Mouse (Mus musculus) intestine, postnatal 0 days (tissue): ENCODE results near the gene Susd2. TPM values are rescaled to one million over a fixed set of nuclear protein-coding genes. Genes with fewer than 3 reads are reported as not detected.

Source experiments
- ATAC-seq: fragments of 200-750 bp; cut with Nextera tagmentation; 2 replicates; pipeline ENCODE4 v1.8.0; 2017; ENCODE audit warnings: mild to moderate bottlenecking, moderate TSS enrichment, moderate library complexity
- H3K27ac ChIP-seq: fragments of 300-500 bp; sonication (generic); 2 replicates; pipeline ENCODE4 v1.5.1; 2014; ENCODE audit warnings: mild to moderate bottlenecking, low read depth, low read length, moderate library complexity
- H3K27me3 ChIP-seq: fragments of 300-500 bp; sonication (generic); replicated peaks from 2 replicates; pipeline ENCODE4 v1.6.1; 2014; ENCODE audit warnings: low read length, mixed read lengths; ENCODE audit not compliant: control insufficient read depth, insufficient read depth
- H3K36me3 ChIP-seq: fragments of 300-500 bp; sonication (generic); 2 replicates; pipeline ENCODE4 v1.6.1; 2014; ENCODE audit warnings: mild to moderate bottlenecking, moderate library complexity; ENCODE audit not compliant: control insufficient read depth, insufficient read depth
- H3K4me1 ChIP-seq: fragments of 300-500 bp; sonication (generic); replicated peaks from 2 replicates; pipeline ENCODE4 v1.6.1; 2014; ENCODE audit warnings: antibody characterized with exemption, low read length, mixed read lengths; ENCODE audit not compliant: control insufficient read depth, insufficient read depth
- H3K4me2 ChIP-seq: fragments of 300-500 bp; sonication (generic); replicated peaks from 2 replicates; pipeline ENCODE4 v1.6.1; 2014; ENCODE audit warnings: low read depth, mild to moderate bottlenecking, moderate library complexity
- H3K4me3 ChIP-seq: fragments of 300-500 bp; sonication (generic); 2 replicates; pipeline ENCODE4 v1.5.1; 2014; ENCODE audit warnings: low read depth, low read length
- H3K9ac ChIP-seq: fragments of 300-500 bp; sonication (generic); 2 replicates; pipeline ENCODE4 v1.6.1; 2014; ENCODE audit warnings: mild to moderate bottlenecking, low read depth, low read length
- H3K9me3 ChIP-seq: fragments of 300-500 bp; sonication (generic); 2 replicates; pipeline ENCODE4 v1.6.1; 2016; ENCODE audit warnings: mixed run types; ENCODE audit not compliant: control insufficient read depth
- CTCF ChIP-seq: sonication (generic); IDR thresholded peaks from 2 replicates; pipeline ENCODE4 v1.5.1; 2016; ENCODE audit warnings: low read depth, mild to moderate bottlenecking, control low read depth, antibody characterized with exemption, moderate library complexity
- WGBS: fragments of 180-500 bp; shearing (Covaris S2); extraction: QIAGEN DNeasy Blood & Tissue Kit; methylation state at CpG from one replicate; pipeline ENCODE4 v1.1.7; 2014; 5-methylcytosine and 5-hydroxymethylcytosine counted together
- polyA plus RNA-seq: library from polyadenylated mRNA; unstranded; fragments of >200 nt; fragmentation: Nextera tagmentation; extraction: Ambion mirVana; gene quantifications from 2 replicates; pipeline ENCODE4 v1.2.1, GENCODE M21; 2015

The Susd2 gene
- polyA plus RNA-seq, 1 experiment from 2014 or later = 37.2 TPM

DNA sequence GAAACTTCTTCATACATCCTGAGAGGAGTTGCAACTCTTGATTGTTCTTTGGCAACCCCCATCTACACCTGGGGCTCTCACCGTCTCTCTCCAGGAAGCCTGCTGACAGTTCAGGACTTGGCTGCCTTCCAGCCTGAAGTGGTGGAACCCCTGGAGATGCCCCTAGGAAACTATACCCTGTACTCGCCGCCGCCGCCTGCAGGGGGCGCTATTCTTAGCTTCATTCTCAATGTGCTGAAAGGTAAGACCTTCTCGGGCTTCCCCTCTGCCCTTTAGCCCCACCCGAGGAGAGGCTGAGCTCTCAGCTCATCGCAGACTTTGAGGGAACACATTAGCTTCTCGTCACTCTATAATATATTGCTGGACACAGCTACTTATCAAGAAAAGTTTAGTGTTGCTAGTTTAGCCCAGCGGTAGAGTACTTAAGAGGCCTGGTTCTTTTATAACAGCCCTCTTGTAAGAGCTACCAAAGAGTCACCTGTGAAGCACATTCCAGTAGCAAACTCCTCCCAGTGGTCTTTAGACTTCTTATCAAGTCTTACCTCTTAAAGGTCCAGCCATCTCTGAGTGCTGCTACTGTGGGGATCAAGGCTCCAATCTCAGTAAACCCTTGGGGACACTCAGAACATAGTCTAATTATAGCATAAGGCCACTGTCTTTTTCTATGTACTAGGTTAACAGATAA lies 38.5 kb downstream of the Susd2 start:
- peak; percentile 58 for TF ChIP-seq CTCF
- no peaks in the 10 kb centered on the region for H3K4me1 ChIP-seq
- H3K27me3 ChIP-seq = no peaks in the 10 kb centered on the region
- no peak overlapping the region for H3K4me3 ChIP-seq
- WGBS = 33% methylated on average over 11 of the region's 11 CpGs
- peak; percentile 48 for ATAC-seq
- H3K4me2 ChIP-seq = no peak overlapping the region
- no peak overlapping the region for H3K27ac ChIP-seq
- no peaks in the 10 kb centered on the region for H3K36me3 ChIP-seq
- no peak overlapping the region for H3K9ac ChIP-seq
- no peaks in the 10 kb centered on the region for H3K9me3 ChIP-seq

DNA sequence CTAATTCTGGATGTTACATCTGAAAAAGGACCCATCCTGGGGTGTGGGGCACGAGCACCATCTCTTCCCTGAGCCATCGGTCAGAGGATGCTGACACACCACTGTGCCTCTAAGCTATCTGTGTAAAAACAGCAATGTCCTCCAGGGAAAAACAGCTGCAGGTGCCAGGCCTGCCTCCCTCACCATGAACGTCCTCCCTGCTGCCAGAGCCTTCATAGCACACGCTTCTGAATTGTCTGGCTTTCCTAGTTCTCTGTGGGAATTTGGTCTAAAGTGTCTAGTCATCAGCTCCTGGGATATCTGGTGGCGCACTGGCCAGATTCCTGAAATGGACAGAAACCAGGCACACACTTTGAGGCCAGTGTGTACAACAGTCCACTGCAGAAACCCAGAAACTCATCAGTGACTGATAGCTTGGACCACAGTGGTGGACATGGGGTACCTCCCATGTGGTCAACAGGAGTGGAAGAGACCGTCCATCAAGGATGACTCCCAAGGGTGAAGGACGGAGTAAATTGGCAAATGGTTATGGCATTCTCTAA lies 43.5 kb downstream of the Susd2 start:
- TF ChIP-seq CTCF = no peak
- Histone ChIP-seq H3K27ac (no peak overlapping the region), H3K9ac (no peak overlapping the region), H3K36me3 (no peaks in the 10 kb centered on the region), H3K4me1 (no peaks in the 10 kb centered on the region), H3K4me3 (no peak overlapping the region), H3K9me3 (0 out of 2 replicates have a peak, but pooled peaks cover 7% of the 10 kb centered on the region), H3K27me3 (no peaks in the 10 kb centered on the region), H3K4me2 (no peak overlapping the region)
- WGBS = 79% methylated on average over 7 of the region's 7 CpGs
- ATAC-seq = no peak

DNA sequence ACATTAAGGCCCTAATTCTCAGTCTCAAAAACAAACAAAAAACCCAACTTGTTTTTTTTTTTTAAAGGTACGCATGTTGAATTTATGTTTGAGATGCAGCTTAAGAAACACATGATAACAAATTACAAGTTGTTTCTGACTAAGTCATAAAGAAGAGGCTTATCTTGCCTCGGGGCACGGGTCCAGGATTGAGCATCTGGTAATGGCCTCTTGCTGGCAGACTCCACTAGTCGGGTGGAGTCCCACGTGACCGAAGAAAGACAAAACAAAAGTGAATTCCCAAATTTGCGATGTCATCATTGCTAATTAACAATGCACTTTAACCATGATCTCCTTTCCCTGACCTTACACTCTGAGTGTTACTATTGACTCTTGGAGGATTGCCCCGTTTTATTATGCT lies 47.8 kb downstream of the Susd2 start:
- 0 out of 2 replicates have a peak, but pooled peaks have one; percentile 40 for ATAC-seq
- WGBS = 45% methylated on average over 8 of the region's 8 CpGs
- H3K4me2 ChIP-seq = no peak overlapping the region

DNA sequence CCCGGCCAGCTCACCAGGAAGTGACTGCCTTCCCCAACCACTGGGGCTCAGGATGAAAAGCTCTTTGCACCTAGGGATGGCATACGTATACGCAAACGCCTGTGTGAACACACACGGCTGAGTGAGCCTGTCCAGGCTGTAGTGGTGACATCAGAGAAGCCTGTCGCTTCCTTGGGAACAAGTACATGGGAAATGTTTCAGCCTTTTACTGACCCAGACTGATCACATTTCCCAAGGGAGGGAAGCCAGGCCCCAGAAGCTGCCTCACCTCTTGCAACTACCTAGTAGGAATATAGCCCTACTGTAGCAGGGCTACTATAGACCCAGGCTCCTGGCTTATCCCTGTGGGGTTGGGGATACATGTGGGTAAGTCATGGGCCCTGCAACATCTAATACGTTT lies 51.2 kb downstream of the Susd2 start:
- ATAC-seq = no peak
- 0 out of 2 replicates have a peak, but pooled peaks cover 7% of the 10 kb centered on the region for H3K9me3 ChIP-seq
- no peaks in the 10 kb centered on the region for H3K27me3 ChIP-seq
- H3K36me3 ChIP-seq = no peaks in the 10 kb centered on the region
- no peak overlapping the region for H3K4me2 ChIP-seq
- H3K4me1 ChIP-seq = no peaks in the 10 kb centered on the region; the same call in 1 of the 2 replicates
- H3K4me3 ChIP-seq = no peak overlapping the region
- no peak overlapping the region for H3K9ac ChIP-seq
- no peak overlapping the region for H3K27ac ChIP-seq
- TF ChIP-seq CTCF = no peak
- WGBS = 67% methylated on average over 7 of the region's 7 CpGs

More for the DNA sequence above, 47.8 kb downstream of the Susd2 start:
- no peak overlapping the region for H3K27ac ChIP-seq
- H3K9ac ChIP-seq = no peak overlapping the region
- 0 out of 2 replicates have a peak, but pooled peaks cover 7% of the 10 kb centered on the region for H3K9me3 ChIP-seq
- no peak for TF ChIP-seq CTCF
- no peaks in the 10 kb centered on the region for H3K4me1 ChIP-seq
- no peaks in the 10 kb centered on the region for H3K27me3 ChIP-seq
- H3K4me3 ChIP-seq = no peak overlapping the region
- no peaks in the 10 kb centered on the region for H3K36me3 ChIP-seq

DNA sequence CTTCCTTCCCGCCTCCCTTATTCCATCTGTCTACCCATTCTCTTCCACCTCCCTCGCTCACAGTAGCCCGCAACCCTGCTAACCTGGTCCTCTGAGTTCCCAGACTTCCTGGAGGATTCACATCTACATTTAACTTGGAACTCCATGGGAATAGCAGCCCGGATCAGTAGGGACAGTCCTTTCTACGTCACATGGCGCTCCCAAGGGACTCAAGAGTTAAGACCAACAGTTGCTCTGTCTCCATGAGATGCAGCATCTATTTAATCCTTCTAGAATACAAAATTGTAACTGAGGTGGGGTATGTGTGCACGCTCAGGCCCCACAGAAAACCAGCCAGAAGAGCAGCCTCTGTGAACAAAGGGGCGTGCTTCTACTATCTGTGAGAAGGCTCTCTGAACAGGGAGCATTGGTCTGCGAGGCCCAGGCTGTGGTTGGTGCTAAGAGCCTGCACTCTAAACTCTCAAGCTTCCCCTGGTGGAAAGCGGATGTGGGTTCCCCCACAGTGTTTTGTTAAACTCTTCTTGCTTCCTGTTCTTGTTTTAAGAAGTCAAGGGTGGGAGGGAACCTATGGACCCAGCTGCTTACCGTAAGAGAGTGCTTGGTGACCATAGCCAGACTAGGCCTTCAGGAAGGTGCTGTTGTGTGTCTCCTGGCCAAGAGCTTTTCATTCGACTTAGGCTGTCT lies 52.5 kb downstream of the Susd2 start:
- no peaks in the 10 kb centered on the region for H3K9me3 ChIP-seq
- no peaks in the 10 kb centered on the region for H3K27me3 ChIP-seq
- 69% methylated on average over 12 of the region's 12 CpGs for WGBS
- H3K4me1 ChIP-seq = no peaks in the 10 kb centered on the region; the same call in 1 of the 2 replicates
- no peaks in the 10 kb centered on the region; the same call in 1 of the 2 replicates for H3K36me3 ChIP-seq
- H3K4me3 ChIP-seq = no peak overlapping the region
- TF ChIP-seq CTCF = peak; percentile 32; the same call in 1 of the 2 replicates
- no peak overlapping the region for H3K9ac ChIP-seq
- H3K4me2 ChIP-seq = peak overlapping the region; percentile 57; the same call in 1 of the 2 replicates
- no peak for ATAC-seq
- no peak overlapping the region for H3K27ac ChIP-seq

DNA sequence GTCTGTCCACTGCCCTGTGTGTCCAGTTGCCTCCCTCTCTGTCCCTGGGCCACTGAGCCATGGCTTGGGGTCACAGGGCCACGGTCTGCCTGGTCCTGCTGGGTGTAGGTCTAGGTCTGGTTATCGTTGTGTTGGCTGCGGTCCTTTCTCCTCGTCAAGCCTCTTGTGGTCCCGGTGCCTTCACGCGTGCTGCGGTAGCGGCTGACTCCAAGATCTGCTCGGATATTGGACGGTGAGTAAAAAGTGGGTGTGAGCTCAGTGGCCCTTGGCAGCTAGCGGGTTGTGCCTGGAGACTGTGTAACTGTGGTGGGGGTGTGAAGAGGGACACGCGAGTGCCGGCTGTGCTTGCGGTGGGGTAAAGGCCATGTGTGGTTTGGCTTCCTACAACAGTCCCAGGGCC lies 54.2 kb downstream of the Susd2 start:
- Histone ChIP-seq H3K9me3 (no peaks in the 10 kb centered on the region), H3K4me2 (peak overlapping the region; percentile 57), H3K4me3 (peak overlapping the region; percentile 31), H3K36me3 (no peaks in the 10 kb centered on the region; the same call in 1 of the 2 replicates), H3K27ac (peak overlapping the region; percentile 68; the same call in 1 of the 2 replicates), H3K4me1 (no peaks in the 10 kb centered on the region; the same call in 1 of the 2 replicates), H3K27me3 (no peaks in the 10 kb centered on the region), H3K9ac (peak overlapping the region; percentile 31; the same call in 1 of the 2 replicates)
- TF ChIP-seq CTCF = no peak
- ATAC-seq = no peak
- WGBS = 51% methylated on average over 16 of the region's 16 CpGs
